Mouse (Mus musculus) neural tube, embryonic 15.5 days (tissue): ENCODE results near the gene Syt11. TPM values are rescaled to one million over a fixed set of nuclear protein-coding genes. Genes with fewer than 3 reads are reported as not detected.

ENCODE experiments used
- ATAC-seq: fragments of 200-750 bp; cut with Nextera tagmentation; 2 replicates; pipeline ENCODE4 v1.8.0; 2017; ENCODE audit warnings: mild to moderate bottlenecking, moderate TSS enrichment, moderate library complexity; ENCODE audit not compliant: low FRiP score
- H3K27ac ChIP-seq: fragments of 300-500 bp; sonication (generic); replicated peaks from 2 replicates; pipeline ENCODE4 v1.5.1; 2015; ENCODE audit warnings: mild to moderate bottlenecking, inconsistent platforms
- H3K27me3 ChIP-seq: fragments of 300-500 bp; sonication (generic); replicated peaks from 2 replicates; pipeline ENCODE4 v1.6.1; 2015; ENCODE audit warnings: inconsistent platforms
- H3K36me3 ChIP-seq: fragments of 300-500 bp; sonication (generic); 2 replicates; pipeline ENCODE4 v1.6.1; 2015; ENCODE audit warnings: inconsistent platforms
- H3K4me1 ChIP-seq: fragments of 300-500 bp; sonication (generic); 2 replicates; pipeline ENCODE4 v1.6.1; 2015; ENCODE audit warnings: inconsistent platforms
- H3K4me2 ChIP-seq: fragments of 300-500 bp; sonication (generic); 2 replicates; pipeline ENCODE4 v1.6.1; 2015; ENCODE audit warnings: inconsistent platforms, mild to moderate bottlenecking, moderate library complexity
- H3K4me3 ChIP-seq: fragments of 300-500 bp; sonication (generic); replicated peaks from 2 replicates; pipeline ENCODE4 v1.5.1; 2015; ENCODE audit warnings: mild to moderate bottlenecking, inconsistent platforms
- H3K9ac ChIP-seq: fragments of 300-500 bp; sonication (generic); replicated peaks from 2 replicates; pipeline ENCODE4 v1.6.1; 2015; ENCODE audit warnings: mild to moderate bottlenecking, inconsistent platforms
- H3K9me3 ChIP-seq: fragments of 300-500 bp; sonication (generic); replicated peaks from 2 replicates; pipeline ENCODE4 v1.6.1; 2016; ENCODE audit warnings: inconsistent platforms
- WGBS: fragments of 180-500 bp; shearing (Covaris S2); methylation state at CpG from one replicate; pipeline ENCODE4 v1.1.7; 2015; ENCODE audit warnings: mixed read lengths; 5-methylcytosine and 5-hydroxymethylcytosine counted together
- polyA plus RNA-seq: library from polyadenylated mRNA; unstranded; fragments of >200 nt; fragmentation: Nextera tagmentation; extraction: Ambion mirVana; gene quantifications from 2 replicates; pipeline ENCODE4 v1.2.1, GENCODE M21; 2015

Syt11 gene
- polyA plus RNA-seq, 1 experiment from 2014 or later = 237 TPM

DNA sequence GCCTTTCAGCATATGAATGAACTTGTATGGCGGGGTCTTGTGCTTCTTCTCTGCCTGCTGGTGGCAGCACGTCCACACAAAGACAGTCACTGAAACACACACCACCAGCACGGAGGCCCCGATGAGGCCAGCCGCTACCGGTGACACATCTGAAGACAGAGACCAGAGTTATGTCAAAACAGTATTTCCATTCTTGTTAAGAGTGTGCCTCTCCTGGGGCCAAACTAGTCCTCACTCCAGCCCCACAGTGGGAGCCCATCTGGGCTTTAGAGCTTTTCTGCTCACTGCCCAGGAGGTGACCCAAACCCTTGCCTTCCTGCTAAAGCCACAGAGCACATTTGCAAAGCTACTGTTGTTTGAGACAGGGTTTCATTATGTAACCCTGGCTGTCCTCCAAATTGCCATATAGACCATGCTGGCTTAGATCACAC, 12.5 kb downstream of the Syt11 start:
- no peak for ATAC-seq
- H3K4me2 ChIP-seq = no peak overlapping the region
- peaks cover 50% of the 10 kb centered on the region for H3K4me1 ChIP-seq
- H3K9ac ChIP-seq = no peak overlapping the region
- no peak overlapping the region for H3K4me3 ChIP-seq
- peaks cover 54% of the 10 kb centered on the region for H3K36me3 ChIP-seq
- no peaks in the 10 kb centered on the region for H3K27me3 ChIP-seq
- no peaks in the 10 kb centered on the region for H3K9me3 ChIP-seq
- WGBS = 31% methylated on average over 6 of the region's 6 CpGs
- H3K27ac ChIP-seq = 0 out of 2 replicates have a peak overlapping the region, but pooled peaks have one; percentile 18

- WGBS = 94% methylated on average over 19 of the region's 19 CpGs
- Histone ChIP-seq H3K36me3 (peaks cover 57% of the 10 kb centered on the region), H3K9ac (no peak overlapping the region), H3K27ac (0 out of 2 replicates have a peak overlapping the region, but pooled peaks have one; percentile 18), H3K4me1 (peaks cover 58% of the 10 kb centered on the region), H3K27me3 (no peaks in the 10 kb centered on the region), H3K4me3 (no peak overlapping the region), H3K9me3 (no peaks in the 10 kb centered on the region), H3K4me2 (no peak overlapping the region)
- ATAC-seq = no peak
Observed at GRCm38 (mm10) chr3:88761619-88762018, 13.3 kb downstream of the Syt11 start.

DNA sequence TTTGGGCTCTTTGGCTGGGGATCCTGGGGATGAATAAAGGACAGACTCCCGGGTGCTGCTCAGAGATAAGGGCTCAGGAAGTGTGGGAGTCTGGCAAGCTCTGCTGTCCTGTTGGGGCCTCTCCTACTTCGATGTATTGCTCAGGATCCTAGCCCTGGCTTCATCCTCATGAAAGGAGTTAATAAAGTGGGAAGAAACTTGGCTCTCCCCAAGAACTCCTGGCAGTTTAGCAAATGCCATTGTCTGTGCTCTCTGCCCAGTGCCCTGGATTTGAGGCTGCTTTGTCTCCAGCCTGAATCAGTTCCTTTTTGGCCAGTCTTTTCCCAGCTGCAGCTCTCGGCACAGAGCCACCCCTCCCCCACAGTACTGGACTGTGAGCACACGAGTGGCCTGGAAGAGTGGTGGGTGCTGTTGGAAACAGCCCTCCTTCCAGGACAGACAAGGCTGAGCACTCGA, 16.9 kb downstream of the Syt11 start:
- WGBS = 5% methylated on average over 5 of the region's 5 CpGs
- peak; percentile 83 for ATAC-seq
- Histone ChIP-seq H3K4me3 (no peak overlapping the region), H3K27me3 (no peaks in the 10 kb centered on the region), H3K4me1 (peaks cover 69% of the 10 kb centered on the region), H3K9me3 (no peaks in the 10 kb centered on the region), H3K4me2 (peak overlapping the region; percentile 26), H3K36me3 (peaks cover 62% of the 10 kb centered on the region), H3K27ac (peak overlapping the region; percentile 86), H3K9ac (no peak overlapping the region; the same call in 1 of the 2 replicates)

GRCm38 (mm10) chr3:88756276-88756675, 18.7 kb downstream of the Syt11 start:
- Histone ChIP-seq H3K36me3 (peaks cover 59% of the 10 kb centered on the region), H3K4me3 (no peak overlapping the region), H3K4me2 (peak overlapping the region; percentile 17; the same call in 1 of the 2 replicates), H3K9me3 (no peaks in the 10 kb centered on the region), H3K27me3 (no peaks in the 10 kb centered on the region), H3K4me1 (peaks cover 54% of the 10 kb centered on the region), H3K9ac (no peak overlapping the region), H3K27ac (peak overlapping the region; percentile 82)
- ATAC-seq = peak; percentile 11; the same call in 1 of the 2 replicates
- 7% methylated on average over 4 of the region's 4 CpGs for WGBS

- ATAC-seq = no peak
- H3K27me3 ChIP-seq = no peaks in the 10 kb centered on the region
- peaks cover 61% of the 10 kb centered on the region for H3K36me3 ChIP-seq
- 71% methylated on average over 3 of the region's 3 CpGs for WGBS
- H3K4me3 ChIP-seq = no peak overlapping the region
- H3K27ac ChIP-seq = peak overlapping the region; percentile 82
- H3K4me1 ChIP-seq = peaks cover 54% of the 10 kb centered on the region
- no peaks in the 10 kb centered on the region for H3K9me3 ChIP-seq
- no peak overlapping the region for H3K4me2 ChIP-seq
- no peak overlapping the region for H3K9ac ChIP-seq
Observed at GRCm38 (mm10) chr3:88755541-88755940, 19.4 kb downstream of the Syt11 start.

DNA sequence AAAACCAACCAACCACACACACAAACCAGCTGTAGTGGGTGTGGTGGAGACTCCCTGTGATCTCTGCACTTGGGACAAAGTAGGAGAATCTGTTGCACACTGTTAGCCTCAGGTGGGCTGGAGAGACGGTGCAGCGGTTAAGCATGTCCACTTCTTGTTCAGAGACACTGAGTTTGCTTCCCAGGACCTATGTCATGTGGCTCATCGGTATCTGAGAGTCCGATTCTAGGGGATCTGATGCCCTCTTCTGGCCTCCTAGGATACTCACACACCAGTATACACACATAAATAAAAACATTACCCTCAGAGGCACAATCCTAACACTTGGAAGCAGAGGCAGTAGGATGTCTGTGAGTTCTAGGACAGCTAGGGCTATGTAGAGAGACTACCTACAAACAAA, 20.7 kb downstream of the Syt11 start:
- Histone ChIP-seq H3K27ac (0 out of 2 replicates have a peak overlapping the region, but pooled peaks have one; percentile 5), H3K9me3 (no peaks in the 10 kb centered on the region), H3K9ac (no peak overlapping the region), H3K4me3 (no peak overlapping the region), H3K4me2 (no peak overlapping the region), H3K4me1 (peaks cover 45% of the 10 kb centered on the region), H3K36me3 (peaks cover 63% of the 10 kb centered on the region), H3K27me3 (no peaks in the 10 kb centered on the region)
- ATAC-seq = no peak
- WGBS = 80% methylated on average over 4 of the region's 4 CpGs

DNA sequence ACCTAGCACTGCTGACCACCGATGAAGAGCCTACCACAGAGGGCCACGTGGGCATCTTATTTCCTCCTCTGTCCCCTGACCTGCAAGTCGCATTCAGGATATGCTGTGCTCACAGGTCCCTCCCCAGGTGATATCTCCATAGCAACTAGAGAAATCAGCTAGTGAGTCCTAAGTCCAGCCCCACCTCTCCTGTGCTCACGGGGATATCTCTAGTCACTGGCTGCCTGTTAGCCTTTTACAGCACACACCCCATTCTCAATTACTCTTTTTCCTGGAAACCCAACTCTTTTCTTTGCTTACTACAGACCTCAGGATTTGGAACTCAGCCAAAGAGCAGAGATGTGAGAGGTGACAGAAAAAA, 28.1 kb downstream of the Syt11 start:
- ATAC-seq = no peak
- Histone ChIP-seq H3K4me2 (no peak overlapping the region), H3K9me3 (peaks cover 4% of the 10 kb centered on the region; the same call in 1 of the 2 replicates), H3K36me3 (peaks cover 72% of the 10 kb centered on the region), H3K27ac (no peak overlapping the region), H3K9ac (no peak overlapping the region), H3K27me3 (no peaks in the 10 kb centered on the region), H3K4me3 (no peak overlapping the region), H3K4me1 (no peaks in the 10 kb centered on the region)
- WGBS = 81% methylated on average over 4 of the region's 4 CpGs

GRCm38 (mm10) chr3:88746139-88746870, 28.7 kb downstream of the Syt11 start:
- no peaks in the 10 kb centered on the region for H3K27me3 ChIP-seq
- no peak overlapping the region for H3K4me2 ChIP-seq
- no peaks in the 10 kb centered on the region for H3K4me1 ChIP-seq
- peaks cover 72% of the 10 kb centered on the region for H3K36me3 ChIP-seq
- peaks cover 4% of the 10 kb centered on the region; the same call in 1 of the 2 replicates for H3K9me3 ChIP-seq
- no peak overlapping the region for H3K9ac ChIP-seq
- 96% methylated on average over 15 of the region's 15 CpGs for WGBS
- H3K4me3 ChIP-seq = no peak overlapping the region
- H3K27ac ChIP-seq = no peak overlapping the region
- ATAC-seq = no peak

- no peak overlapping the region for H3K4me3 ChIP-seq
- no peaks in the 10 kb centered on the region for H3K27me3 ChIP-seq
- ATAC-seq = no peak
- WGBS = 94% methylated on average over 9 of the region's 9 CpGs
- no peak overlapping the region for H3K9ac ChIP-seq
- H3K4me1 ChIP-seq = no peaks in the 10 kb centered on the region
- 0 out of 2 replicates have a peak overlapping the region, but pooled peaks have one; percentile 1 for H3K27ac ChIP-seq
- H3K4me2 ChIP-seq = no peak overlapping the region
- H3K9me3 ChIP-seq = peaks cover 4% of the 10 kb centered on the region; the same call in 1 of the 2 replicates
- H3K36me3 ChIP-seq = peaks cover 67% of the 10 kb centered on the region
Observed at GRCm38 (mm10) chr3:88745534-88745933, 29.4 kb downstream of the Syt11 start.

DNA sequence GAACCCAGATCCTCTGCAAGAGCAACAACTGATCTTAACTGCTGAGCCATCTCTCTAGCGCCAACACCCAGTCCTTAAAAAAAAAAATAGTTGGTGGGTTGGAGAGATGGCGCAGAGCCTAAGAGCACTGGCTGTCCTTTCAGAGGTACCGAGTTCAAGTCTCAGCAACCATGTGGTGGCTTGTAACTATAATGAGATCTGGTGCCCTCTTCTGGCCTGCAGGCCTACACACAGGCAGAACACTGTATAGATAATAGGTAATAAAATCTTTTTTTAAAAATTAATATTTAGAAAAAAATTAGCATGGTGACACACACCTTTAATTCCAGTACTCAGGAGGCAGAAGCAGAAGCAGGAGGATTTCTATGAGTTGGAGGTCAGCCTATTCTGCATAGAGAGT, 34.8 kb downstream of the Syt11 start:
- no peaks in the 10 kb centered on the region for H3K9me3 ChIP-seq

GRCm38 (mm10) chr3:88738641-88739040, 36.3 kb downstream of the Syt11 start:
- Histone ChIP-seq H3K36me3 (peaks cover 18% of the 10 kb centered on the region), H3K4me2 (no peak overlapping the region), H3K27me3 (no peaks in the 10 kb centered on the region), H3K9me3 (no peaks in the 10 kb centered on the region), H3K4me1 (no peaks in the 10 kb centered on the region), H3K27ac (no peak overlapping the region), H3K9ac (no peak overlapping the region), H3K4me3 (no peak overlapping the region)
- no peak for ATAC-seq
- WGBS = 59% methylated on average over 3 of the region's 3 CpGs

More for the DNA sequence above, 34.8 kb downstream of the Syt11 start:
- Histone ChIP-seq H3K4me2 (no peak overlapping the region), H3K27ac (no peak overlapping the region), H3K4me3 (no peak overlapping the region), H3K36me3 (peaks cover 26% of the 10 kb centered on the region), H3K4me1 (no peaks in the 10 kb centered on the region), H3K27me3 (no peaks in the 10 kb centered on the region), H3K9ac (no peak overlapping the region)
- no peak for ATAC-seq
- 95% methylated on average over 3 of the region's 3 CpGs for WGBS

DNA sequence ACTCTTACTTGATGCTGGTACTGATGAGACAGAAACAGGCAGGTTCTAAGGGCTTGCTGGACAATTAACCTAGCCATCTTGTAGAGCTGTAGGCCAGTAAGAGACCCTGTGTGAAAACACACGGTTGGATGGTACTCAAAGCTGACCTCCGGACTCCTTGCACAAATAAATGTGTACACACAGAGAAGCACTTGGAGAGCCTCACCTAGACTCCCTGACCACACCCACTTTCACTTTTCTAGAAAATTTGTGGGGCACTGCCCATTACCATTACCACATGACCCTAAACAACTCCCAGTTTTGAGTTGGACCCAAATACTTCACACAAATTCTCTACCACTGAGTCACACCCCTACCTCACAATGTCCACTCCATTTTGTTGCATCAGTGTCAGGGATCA, 38.4 kb downstream of the Syt11 start:
- no peak for ATAC-seq
- Histone ChIP-seq H3K9me3 (no peaks in the 10 kb centered on the region), H3K4me2 (no peak overlapping the region), H3K27ac (no peak overlapping the region), H3K27me3 (no peaks in the 10 kb centered on the region), H3K4me3 (no peak overlapping the region), H3K36me3 (peaks cover 23% of the 10 kb centered on the region), H3K4me1 (no peaks in the 10 kb centered on the region), H3K9ac (no peak overlapping the region)
- 93% methylated on average over 2 of the region's 2 CpGs for WGBS
